Mouse (Mus musculus): ENCODE measurements around the gene Brd4. TPM values are rescaled to one million over a fixed set of nuclear protein-coding genes. Genes with fewer than 3 reads are reported as not detected.

Gene Brd4
- total RNA-seq, 2 experiments from 2014 or later = 118 to 125 TPM

GRCm38 (mm10) chr17:32281126-32281525 lies 3.4 kb downstream of the Brd4 start:
- no peak for DNase-seq (ENCODE audit: low spot score in 2 of 2)

- DNase-seq (ENCODE audit: low spot score in 2 of 2) = no peak
These were observed 3.9 kb downstream of the Brd4 start for GRCm38 (mm10) chr17:32280575-32280974.

GRCm38 (mm10) chr17:32277201-32277600 lies 7.3 kb downstream of the Brd4 start:
- no peak for DNase-seq (ENCODE audit: low spot score in 2 of 2)

GRCm38 (mm10) chr17:32275568-32275967 lies 9.0 kb downstream of the Brd4 start:
- no peak for DNase-seq (ENCODE audit: low spot score in 2 of 2)

GRCm38 (mm10) chr17:32269151-32269550 lies 15.4 kb downstream of the Brd4 start:
- no peak for DNase-seq (ENCODE audit: low spot score in 2 of 2)

- peak in 1 of 2 experiments; percentile 33 for DNase-seq (ENCODE audit: low spot score in 2 of 2)
These were observed 16.0 kb downstream of the Brd4 start for GRCm38 (mm10) chr17:32268540-32268960.

GRCm38 (mm10) chr17:32268096-32268495 lies 16.4 kb downstream of the Brd4 start:
- no peak for DNase-seq (ENCODE audit: low spot score in 2 of 2)

GRCm38 (mm10) chr17:32267617-32268016 lies 16.9 kb downstream of the Brd4 start:
- no peak for DNase-seq (ENCODE audit: low spot score in 2 of 2)

- DNase-seq (ENCODE audit: low spot score in 2 of 2) = peak in 1 of 2 experiments; percentile 43
These were observed 20.9 kb downstream of the Brd4 start for GRCm38 (mm10) chr17:32263672-32264071.

- peak; percentile 40 to 89 for DNase-seq (ENCODE audit: low spot score in 2 of 2)
These were observed 21.5 kb downstream of the Brd4 start for GRCm38 (mm10) chr17:32262831-32263559.

GRCm38 (mm10) chr17:32258869-32259268 lies 25.7 kb downstream of the Brd4 start:
- DNase-seq (ENCODE audit: low spot score in 2 of 2) = no peak

- DNase-seq (ENCODE audit: low spot score in 2 of 2) = no peak
These were observed 26.6 kb downstream of the Brd4 start for GRCm38 (mm10) chr17:32257944-32258343.

GRCm38 (mm10) chr17:32257452-32257851 lies 27.1 kb downstream of the Brd4 start:
- DNase-seq (ENCODE audit: low spot score in 2 of 2) = no peak

- DNase-seq (ENCODE audit: low spot score in 2 of 2) = no peak
These were observed 27.6 kb downstream of the Brd4 start for GRCm38 (mm10) chr17:32256896-32257295.

- peak in 1 of 2 experiments; percentile 60 for DNase-seq (ENCODE audit: low spot score in 2 of 2)
These were observed 31.3 kb downstream of the Brd4 start for GRCm38 (mm10) chr17:32253261-32253660.

- DNase-seq (ENCODE audit: low spot score in 2 of 2) = no peak
These were observed 32.6 kb downstream of the Brd4 start for GRCm38 (mm10) chr17:32251827-32252470.

- no peak for DNase-seq (ENCODE audit: low spot score in 2 of 2)
These were observed 34.5 kb downstream of the Brd4 start for GRCm38 (mm10) chr17:32250066-32250465.

GRCm38 (mm10) chr17:32248192-32248591 lies 36.3 kb downstream of the Brd4 start:
- no peak for DNase-seq (ENCODE audit: low spot score in 2 of 2)

GRCm38 (mm10) chr17:32247616-32248015 lies 36.9 kb downstream of the Brd4 start:
- no peak for DNase-seq (ENCODE audit: low spot score in 2 of 2)

- no peak for DNase-seq (ENCODE audit: low spot score in 2 of 2)
These were observed 38.4 kb downstream of the Brd4 start for GRCm38 (mm10) chr17:32246117-32246516.

- DNase-seq (ENCODE audit: low spot score in 2 of 2) = no peak
These were observed 43.5 kb downstream of the Brd4 start for GRCm38 (mm10) chr17:32240881-32241531.

- no peak for DNase-seq (ENCODE audit: low spot score in 2 of 2)
These were observed 45.9 kb downstream of the Brd4 start for GRCm38 (mm10) chr17:32238589-32238988.
